Mouse (Mus musculus) spleen, adult 2 months (tissue): ENCODE results near the gene Igsf21. TPM values are rescaled to one million over a fixed set of nuclear protein-coding genes. Genes with fewer than 3 reads are reported as not detected.

Experiments
- DNase-seq, 2 experiments: peaks; one replicate each; pipeline versions ENCODE4 v3.0.0 to v3.0.0-alpha.2; 2012 to 2021; ENCODE audit warnings: low spot score in 2 of 2, low read depth in 1 of 2
- H3K27ac ChIP-seq: fragments of 200-500 bp; 2 replicates; pipeline ENCODE4 v1.5.1; 2012; ENCODE audit warnings: low read length, inconsistent platforms; ENCODE audit not compliant: insufficient read depth
- H3K27me3 ChIP-seq: fragments of 200-500 bp; 2 replicates; pipeline ENCODE4 v1.6.1; 2012; ENCODE audit warnings: mild to moderate bottlenecking, moderate library complexity, low read length, inconsistent platforms; ENCODE audit not compliant: control insufficient read depth, insufficient read depth
- H3K36me3 ChIP-seq: fragments of 200-500 bp; 2 replicates; pipeline ENCODE4 v1.6.1; 2012; ENCODE audit warnings: mild to moderate bottlenecking, low read length, inconsistent platforms; ENCODE audit not compliant: control insufficient read depth, insufficient read depth
- H3K4me1 ChIP-seq: fragments of 200-500 bp; 2 replicates; pipeline ENCODE4 v1.6.1; 2011; ENCODE audit warnings: inconsistent platforms; ENCODE audit not compliant: control insufficient read depth, insufficient read depth, insufficient read length
- H3K4me3 ChIP-seq: fragments of 200-500 bp; 2 replicates; pipeline ENCODE4 v1.5.1; 2011; ENCODE audit warnings: mild to moderate bottlenecking, inconsistent platforms; ENCODE audit not compliant: insufficient read depth, insufficient read length; ENCODE audit errors: extremely low read depth
- CTCF ChIP-seq: fragments of 200-500 bp; IDR thresholded peaks from 2 replicates; pipeline ENCODE4 v1.5.1; 2011; ENCODE audit warnings: mild to moderate bottlenecking, inconsistent platforms; ENCODE audit not compliant: insufficient read depth, insufficient read length, insufficient replicate concordance; ENCODE audit errors: extremely low read depth
- POLR2A ChIP-seq: fragments of 200-500 bp; IDR thresholded peaks from 2 replicates; pipeline ENCODE4 v1.6.1; 2011; ENCODE audit warnings: low read depth, low read length, inconsistent platforms
- WGBS: fragments of 180-500 bp; shearing (Covaris S2); methylation state at CpG from one replicate; pipeline ENCODE4 v1.1.7; 2018; 5-methylcytosine and 5-hydroxymethylcytosine counted together
- polyA plus RNA-seq: library from polyadenylated mRNA; depleted of rRNA; stranded (reverse); fragments of >200 nt; gene quantifications from 2 replicates; pipeline ENCODE4 v1.2.3, GENCODE M21; 2012

Gene Igsf21
- polyA plus RNA-seq, 1 experiment: 0.05 TPM

DNA sequence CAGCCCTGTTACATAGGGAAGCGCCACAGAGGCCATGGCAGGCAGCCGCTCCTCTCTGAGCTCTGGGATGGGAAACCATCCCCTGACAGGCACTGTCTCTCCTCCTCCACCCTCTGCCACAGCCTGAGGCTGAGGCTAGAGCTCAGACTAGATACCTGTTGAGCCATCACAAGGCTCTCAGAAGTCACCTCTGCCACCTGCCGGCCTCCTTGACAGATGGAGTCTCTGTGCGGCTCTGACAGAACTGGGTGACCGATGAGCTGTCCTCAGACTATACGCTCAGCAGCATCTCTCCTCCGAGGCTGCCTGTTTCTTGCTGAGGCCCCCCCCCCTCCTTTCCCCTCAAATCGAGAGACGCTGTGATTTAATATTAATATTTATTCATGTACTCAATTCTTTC, 49.9 kb downstream of the Igsf21 start:
- Histone ChIP-seq H3K4me3 (no peak overlapping the region), H3K27me3 (no peaks in the 10 kb centered on the region), H3K36me3 (no peaks in the 10 kb centered on the region), H3K4me1 (no peaks in the 10 kb centered on the region), H3K27ac (no peak overlapping the region)
- WGBS: 76% methylated on average over 9 of the region's 9 CpGs
- DNase-seq: no peak
- no peak for TF ChIP-seq POLR2A
- no peak for TF ChIP-seq CTCF

DNA sequence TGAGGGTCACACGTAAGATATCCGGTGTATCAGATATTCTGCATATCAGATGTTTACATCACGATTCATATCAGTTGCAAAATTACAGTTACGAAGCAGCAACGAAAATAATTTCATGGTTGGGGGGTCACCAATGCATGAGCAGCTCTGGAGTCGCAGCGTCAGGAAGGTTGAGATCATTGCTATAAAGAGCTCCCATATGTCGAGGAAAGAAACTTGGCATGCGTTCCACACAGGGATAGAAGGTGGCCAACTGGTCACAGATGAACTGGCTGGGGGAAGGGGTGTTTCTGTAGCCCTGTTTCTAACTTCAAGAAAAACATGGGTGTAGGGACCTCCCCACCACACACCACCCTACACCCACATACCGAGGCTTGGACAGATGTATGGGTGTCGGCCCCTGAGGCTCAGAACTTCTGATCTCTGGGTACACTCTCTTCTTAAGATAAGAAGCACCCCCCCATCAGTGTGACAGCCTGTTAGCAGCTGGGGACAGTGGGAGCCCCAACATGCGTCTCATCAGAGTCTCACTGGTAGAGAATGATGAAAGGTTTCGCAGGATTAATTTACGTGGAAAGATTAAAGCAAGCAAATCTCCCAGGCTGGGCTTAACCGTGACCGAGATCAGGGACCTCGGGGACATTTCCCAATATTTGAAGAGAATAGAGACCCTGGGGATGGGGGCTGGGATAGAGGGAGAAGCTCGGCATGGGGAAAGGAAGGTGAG, 54.1 kb downstream of the Igsf21 start:
- Histone ChIP-seq H3K4me1 (no peaks in the 10 kb centered on the region), H3K4me3 (no peak overlapping the region), H3K36me3 (no peaks in the 10 kb centered on the region), H3K27ac (no peak overlapping the region), H3K27me3 (no peaks in the 10 kb centered on the region)
- WGBS: 88% methylated on average over 18 of the region's 18 CpGs
- no peak for DNase-seq
- TF ChIP-seq CTCF (no peak), POLR2A (no peak)

DNA sequence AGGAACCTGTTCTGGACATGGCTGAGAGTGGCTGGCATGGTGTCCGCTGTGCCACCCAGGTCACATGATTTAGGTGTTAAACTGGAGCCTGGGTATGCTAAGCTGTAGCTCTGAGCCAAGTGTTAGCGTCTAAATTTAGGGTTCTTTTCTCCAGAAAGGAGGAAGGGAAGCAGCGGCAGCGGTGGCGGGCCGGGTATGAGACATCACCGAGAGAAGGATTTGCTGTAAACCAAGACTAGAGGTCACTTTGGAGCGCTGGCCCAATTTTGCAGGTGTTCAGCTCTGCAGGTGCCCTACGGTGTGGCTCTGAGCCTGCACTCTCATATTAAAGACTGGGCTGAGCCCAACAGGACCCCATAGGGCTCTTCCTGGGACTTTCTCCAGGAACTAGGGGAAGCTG, 57.0 kb downstream of the Igsf21 start:
- no peak for DNase-seq
- no peaks in the 10 kb centered on the region for H3K27me3 ChIP-seq
- H3K4me1 ChIP-seq: no peaks in the 10 kb centered on the region
- 86% methylated on average over 9 of the region's 9 CpGs for WGBS
- no peak overlapping the region for H3K27ac ChIP-seq
- no peak overlapping the region for H3K4me3 ChIP-seq
- no peaks in the 10 kb centered on the region for H3K36me3 ChIP-seq
- TF ChIP-seq POLR2A (no peak), CTCF (no peak)

DNA sequence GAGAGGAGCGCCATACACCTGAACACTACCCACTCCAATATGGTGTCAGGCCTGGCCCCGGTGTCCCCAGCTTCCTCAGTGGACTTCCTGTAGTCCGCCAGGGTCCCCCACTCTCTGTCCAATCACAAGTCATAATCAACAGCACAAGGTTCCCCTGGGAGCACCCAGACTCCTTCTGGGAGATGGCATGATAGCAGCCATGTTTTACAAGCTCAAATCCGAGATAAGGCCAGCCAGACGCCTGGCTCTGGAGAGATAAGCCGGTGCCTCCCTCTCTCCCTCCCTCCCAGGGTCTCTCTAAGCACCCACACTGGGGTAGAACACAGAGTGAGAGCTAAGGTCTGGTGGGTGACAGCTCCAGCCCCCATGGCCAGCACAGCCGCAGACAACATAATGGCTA, 58.0 kb downstream of the Igsf21 start:
- no peak overlapping the region for H3K4me3 ChIP-seq

GRCm38 (mm10) chr4:140187404-140188145, 59.0 kb downstream of the Igsf21 start:
- WGBS: 82% methylated on average over 8 of the region's 8 CpGs
- Histone ChIP-seq H3K27ac (no peak overlapping the region), H3K27me3 (no peaks in the 10 kb centered on the region), H3K4me3 (no peak overlapping the region), H3K4me1 (no peaks in the 10 kb centered on the region), H3K36me3 (no peaks in the 10 kb centered on the region)
- TF ChIP-seq CTCF: no peak
- TF ChIP-seq POLR2A: no peak
- DNase-seq: no peak

More for the DNA sequence above, 58.0 kb downstream of the Igsf21 start:
- H3K27me3 ChIP-seq: no peaks in the 10 kb centered on the region
- WGBS: 56% methylated on average over 7 of the region's 7 CpGs
- no peaks in the 10 kb centered on the region for H3K36me3 ChIP-seq
- H3K27ac ChIP-seq: no peak overlapping the region
- DNase-seq: no peak
- no peaks in the 10 kb centered on the region for H3K4me1 ChIP-seq
- TF ChIP-seq CTCF (no peak), POLR2A (no peak)

GRCm38 (mm10) chr4:140179576-140179975, 67.0 kb downstream of the Igsf21 start:
- no peak overlapping the region for H3K27ac ChIP-seq
- WGBS: 73% methylated on average over 6 of the region's 6 CpGs

DNA sequence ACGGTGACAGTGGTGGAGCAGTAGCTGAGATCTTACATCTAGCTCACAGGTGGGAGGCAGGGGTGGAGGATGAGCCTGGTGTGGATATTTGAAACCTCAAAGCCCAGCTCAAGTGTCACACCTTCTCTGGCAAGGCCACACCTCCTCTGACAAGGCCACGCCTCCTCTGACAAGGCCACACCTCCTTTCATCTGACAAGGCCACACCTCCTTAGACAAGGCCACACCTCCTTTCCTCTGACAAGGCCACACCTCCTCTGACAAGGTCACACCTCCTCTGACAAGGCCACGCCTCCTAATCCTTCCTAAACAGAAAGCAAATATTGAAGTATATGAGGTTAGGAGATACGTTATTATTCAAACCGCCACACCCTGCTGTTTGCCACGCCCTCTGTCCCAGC, 69.5 kb downstream of the Igsf21 start:
- H3K27ac ChIP-seq: no peak overlapping the region
- TF ChIP-seq CTCF: no peak
- no peak for TF ChIP-seq POLR2A
- WGBS: 92% methylated on average over 6 of the region's 6 CpGs
- H3K27me3 ChIP-seq: no peaks in the 10 kb centered on the region
- H3K4me1 ChIP-seq: no peaks in the 10 kb centered on the region
- no peak for DNase-seq
- no peaks in the 10 kb centered on the region for H3K36me3 ChIP-seq
- H3K4me3 ChIP-seq: no peak overlapping the region

More at GRCm38 (mm10) chr4:140179576-140179975, 67.0 kb downstream of the Igsf21 start:
- Histone ChIP-seq H3K27me3 (no peaks in the 10 kb centered on the region), H3K36me3 (no peaks in the 10 kb centered on the region), H3K4me1 (no peaks in the 10 kb centered on the region), H3K4me3 (no peak overlapping the region)
- TF ChIP-seq CTCF: no peak
- no peak for TF ChIP-seq POLR2A
- DNase-seq: no peak
